Mouse (Mus musculus) hindbrain, embryonic 14.5 days (tissue): Measurements from ENCODE around the gene BC030867. TPM values are rescaled to one million over a fixed set of nuclear protein-coding genes. Genes with fewer than 3 reads are reported as not detected.

Experiments used
- ATAC-seq: fragments of 200-750 bp; cut with Nextera tagmentation; 2 replicates; pipeline ENCODE4 v1.8.0; 2017; ENCODE audit warnings: moderate number of reproducible peaks, mild to moderate bottlenecking, moderate TSS enrichment, moderate library complexity; ENCODE audit not compliant: low FRiP score
- DNase-seq: peaks from one replicate; pipeline ENCODE4 v3.0.0-alpha.2; 2015; ENCODE audit warnings: low spot score
- H3K27ac ChIP-seq: fragments of 300-500 bp; sonication (generic); 2 replicates; pipeline ENCODE4 v1.5.1; 2014; ENCODE audit warnings: mild to moderate bottlenecking, moderate library complexity
- H3K27me3 ChIP-seq: fragments of 300-500 bp; sonication (generic); 2 replicates; pipeline ENCODE4 v1.6.1; 2014; ENCODE audit warnings: mild to moderate bottlenecking, low read length, mixed read lengths; ENCODE audit not compliant: control insufficient read depth, insufficient read depth
- H3K36me3 ChIP-seq: fragments of 300-500 bp; sonication (generic); replicated peaks from 2 replicates; pipeline ENCODE4 v1.6.1; 2014; ENCODE audit not compliant: control insufficient read depth, insufficient read depth
- H3K4me1 ChIP-seq: fragments of 300-500 bp; sonication (generic); replicated peaks from 2 replicates; pipeline ENCODE4 v1.6.1; 2014; ENCODE audit warnings: antibody characterized with exemption, low read length, mixed read lengths; ENCODE audit not compliant: control insufficient read depth, insufficient read depth
- H3K4me2 ChIP-seq: fragments of 300-500 bp; sonication (generic); replicated peaks from 2 replicates; pipeline ENCODE4 v1.6.1; 2014; ENCODE audit warnings: mild to moderate bottlenecking, moderate library complexity
- H3K4me3 ChIP-seq: fragments of 300-500 bp; sonication (generic); replicated peaks from 2 replicates; pipeline ENCODE4 v1.5.1; 2014; ENCODE audit warnings: mild to moderate bottlenecking, low read length
- H3K9ac ChIP-seq: fragments of 300-500 bp; sonication (generic); 2 replicates; pipeline ENCODE4 v1.6.1; 2014
- H3K9me3 ChIP-seq: fragments of 300-500 bp; sonication (generic); 2 replicates; pipeline ENCODE4 v1.6.1; 2016; ENCODE audit warnings: low read length; ENCODE audit not compliant: control insufficient read depth
- WGBS: fragments of 180-500 bp; shearing (Covaris S2); extraction: QIAGEN DNeasy Blood & Tissue Kit; methylation state at CpG from one replicate; pipeline ENCODE4 v1.1.7; 2014; 5-methylcytosine and 5-hydroxymethylcytosine counted together
- polyA plus RNA-seq: library from polyadenylated mRNA; unstranded; fragments of >200 nt; fragmentation: Nextera tagmentation; extraction: Ambion mirVana; gene quantifications from 2 replicates; pipeline ENCODE4 v1.2.1, GENCODE M21; 2014

The BC030867 gene
- polyA plus RNA-seq, 1 experiment from 2014 or later, result 1.8 TPM

DNA sequence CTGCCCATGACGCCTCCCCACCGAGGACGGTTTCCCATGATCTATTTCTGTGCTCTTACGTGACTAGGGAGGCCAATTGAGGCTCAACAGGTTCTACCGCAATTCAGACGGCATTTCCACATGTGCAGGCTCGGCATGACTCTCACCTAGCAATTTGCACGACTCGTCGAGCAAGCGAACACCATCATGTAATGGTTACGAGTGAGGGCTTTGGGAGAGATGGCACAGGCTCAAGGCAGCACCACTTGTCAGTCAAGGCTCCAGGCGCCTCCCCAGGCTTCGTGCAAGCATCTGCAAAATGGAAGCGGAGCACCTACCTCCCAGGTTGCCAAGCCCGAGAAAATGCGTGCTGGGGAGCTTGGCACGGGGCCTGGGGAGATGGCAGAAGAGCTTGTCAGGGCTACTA, 36.7 kb upstream of the BC030867 start:
- Histone ChIP-seq H3K27ac (no peak overlapping the region), H3K36me3 (peaks cover 10% of the 10 kb centered on the region), H3K27me3 (no peaks in the 10 kb centered on the region), H3K4me2 (no peak overlapping the region), H3K4me1 (peaks cover 27% of the 10 kb centered on the region), H3K4me3 (no peak overlapping the region), H3K9me3 (no peaks in the 10 kb centered on the region), H3K9ac (no peak overlapping the region)
- no peak for ATAC-seq
- no peak for DNase-seq
- WGBS, result 63% methylated on average over 18 of the region's 18 CpGs

DNA sequence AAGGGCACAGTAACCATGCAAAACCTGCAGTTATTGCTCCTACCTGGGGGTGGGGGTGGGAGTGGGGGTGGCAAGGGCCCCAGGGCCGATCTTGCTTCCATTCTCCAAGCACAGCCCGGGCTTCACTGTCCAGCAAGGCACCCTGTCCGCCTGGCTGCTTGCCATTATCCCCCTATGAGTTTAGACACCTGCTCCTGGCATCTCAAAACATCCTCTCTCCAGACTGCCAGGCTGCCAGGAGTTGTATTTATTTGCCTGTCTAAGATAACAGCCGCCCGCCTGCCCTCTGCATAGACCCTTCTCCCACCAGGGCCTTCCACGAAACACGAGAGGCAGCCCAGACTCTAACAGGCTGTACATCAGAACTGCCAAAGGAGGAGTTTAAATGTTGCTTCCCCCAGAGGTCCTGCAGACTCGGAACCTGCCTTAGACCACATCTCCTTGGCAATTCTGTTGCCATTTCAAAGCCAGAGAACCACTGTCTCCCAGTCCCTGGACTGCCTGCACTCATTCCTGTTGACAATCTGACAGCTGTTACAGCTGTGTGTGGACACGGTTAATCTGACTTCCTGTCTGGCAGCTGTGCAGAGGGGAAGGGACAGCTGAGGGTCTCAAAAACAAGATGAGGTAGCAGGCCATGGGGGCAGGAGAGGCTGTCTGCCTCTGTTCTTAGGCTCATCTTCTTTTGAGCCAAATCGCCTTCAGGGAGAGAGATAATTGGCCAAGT, 34.1 kb upstream of the BC030867 start:
- 62% methylated on average over 10 of the region's 10 CpGs for WGBS
- Histone ChIP-seq H3K4me1 (peaks cover 38% of the 10 kb centered on the region), H3K27me3 (no peaks in the 10 kb centered on the region), H3K9me3 (no peaks in the 10 kb centered on the region), H3K4me3 (no peak overlapping the region), H3K4me2 (no peak overlapping the region), H3K9ac (no peak overlapping the region), H3K36me3 (peaks cover 18% of the 10 kb centered on the region), H3K27ac (no peak overlapping the region)
- no peak for ATAC-seq
- DNase-seq, result no peak

GRCm38 (mm10) chr11:102215511-102215910, 33.2 kb upstream of the BC030867 start:
- peaks cover 18% of the 10 kb centered on the region for H3K36me3 ChIP-seq
- no peak overlapping the region for H3K4me2 ChIP-seq
- no peaks in the 10 kb centered on the region for H3K9me3 ChIP-seq
- no peak overlapping the region for H3K27ac ChIP-seq
- ATAC-seq (no peak), DNase-seq (no peak)
- no peak overlapping the region for H3K9ac ChIP-seq
- WGBS, result 71% methylated on average over 11 of the region's 11 CpGs
- H3K4me1 ChIP-seq, result peaks cover 41% of the 10 kb centered on the region
- H3K27me3 ChIP-seq, result no peaks in the 10 kb centered on the region
- no peak overlapping the region for H3K4me3 ChIP-seq

GRCm38 (mm10) chr11:102216056-102216885, 32.4 kb upstream of the BC030867 start:
- H3K9ac ChIP-seq, result no peak overlapping the region
- H3K27ac ChIP-seq, result no peak overlapping the region
- WGBS, result 49% methylated on average over 12 of the region's 12 CpGs
- peaks cover 18% of the 10 kb centered on the region for H3K36me3 ChIP-seq
- no peak overlapping the region for H3K4me2 ChIP-seq
- ATAC-seq (no peak), DNase-seq (no peak)
- H3K4me3 ChIP-seq, result no peak overlapping the region
- H3K9me3 ChIP-seq, result no peaks in the 10 kb centered on the region
- H3K27me3 ChIP-seq, result no peaks in the 10 kb centered on the region
- H3K4me1 ChIP-seq, result peaks cover 41% of the 10 kb centered on the region

DNA sequence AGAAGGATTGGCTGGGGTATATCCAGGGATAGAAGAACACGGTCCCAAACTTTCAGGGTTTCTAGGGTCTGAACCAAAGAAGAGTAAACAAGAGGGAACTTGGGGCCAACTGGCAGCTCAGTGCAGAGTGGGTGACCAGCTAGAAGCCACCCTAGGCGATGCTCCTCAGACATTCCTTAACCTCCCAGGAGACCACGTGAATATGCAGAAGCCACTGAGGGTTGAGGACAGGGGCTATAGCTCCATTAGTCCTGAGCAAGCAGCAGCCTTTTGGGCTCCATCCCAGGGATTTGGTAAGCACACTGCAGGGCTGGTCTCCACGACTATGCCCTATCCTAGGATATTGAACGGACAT, 31.8 kb upstream of the BC030867 start:
- no peak for DNase-seq

GRCm38 (mm10) chr11:102217396-102217795, 31.3 kb upstream of the BC030867 start:
- Histone ChIP-seq H3K4me2 (peak overlapping the region; percentile 45; the same call in 1 of the 2 replicates), H3K36me3 (peaks cover 20% of the 10 kb centered on the region), H3K9ac (no peak overlapping the region), H3K4me1 (peaks cover 41% of the 10 kb centered on the region), H3K27ac (no peak overlapping the region), H3K27me3 (no peaks in the 10 kb centered on the region), H3K4me3 (no peak overlapping the region), H3K9me3 (no peaks in the 10 kb centered on the region)
- DNase-seq, result no peak
- WGBS, result 81% methylated on average over 6 of the region's 6 CpGs
- ATAC-seq, result no peak

More for the DNA sequence above, 31.8 kb upstream of the BC030867 start:
- Histone ChIP-seq H3K4me3 (no peak overlapping the region), H3K9me3 (no peaks in the 10 kb centered on the region), H3K36me3 (peaks cover 20% of the 10 kb centered on the region), H3K27ac (no peak overlapping the region), H3K4me1 (peaks cover 41% of the 10 kb centered on the region), H3K9ac (no peak overlapping the region), H3K4me2 (no peak overlapping the region), H3K27me3 (no peaks in the 10 kb centered on the region)
- no peak for ATAC-seq
- 54% methylated on average over 5 of the region's 5 CpGs for WGBS

GRCm38 (mm10) chr11:102217876-102218430, 30.7 kb upstream of the BC030867 start:
- Histone ChIP-seq H3K4me2 (peak overlapping the region; percentile 45), H3K27me3 (no peaks in the 10 kb centered on the region), H3K4me3 (peak overlapping the region; percentile 7; the same call in 1 of the 2 replicates), H3K36me3 (peaks cover 26% of the 10 kb centered on the region), H3K27ac (peak overlapping the region; percentile 73; the same call in 1 of the 2 replicates), H3K4me1 (peaks cover 41% of the 10 kb centered on the region), H3K9ac (peak overlapping the region; percentile 41), H3K9me3 (no peaks in the 10 kb centered on the region)
- ATAC-seq, result no peak
- DNase-seq, result no peak
- 77% methylated on average over 7 of the region's 7 CpGs for WGBS

DNA sequence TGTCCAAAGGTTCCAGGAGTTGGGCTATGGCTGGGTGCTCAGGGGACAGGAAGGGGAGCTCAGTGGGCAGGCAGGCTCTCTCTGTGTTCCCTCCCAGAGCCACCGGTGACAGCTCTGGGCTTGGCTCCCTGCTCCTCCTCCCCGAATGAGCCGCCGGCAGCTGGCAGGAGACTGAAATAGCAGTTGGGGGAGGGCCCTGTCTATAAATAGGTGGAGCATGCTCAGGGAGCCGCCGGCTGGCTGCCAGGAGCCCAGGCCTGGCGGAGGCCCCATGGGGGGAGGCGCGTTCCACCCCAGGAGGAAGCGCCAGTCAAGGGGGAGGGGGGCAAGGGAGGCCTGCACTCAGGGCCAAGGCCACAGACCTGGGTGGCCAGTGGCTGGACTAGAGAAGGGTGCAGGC, 29.9 kb upstream of the BC030867 start:
- Histone ChIP-seq H3K27me3 (no peaks in the 10 kb centered on the region), H3K9ac (peak overlapping the region; percentile 41), H3K9me3 (no peaks in the 10 kb centered on the region), H3K27ac (peak overlapping the region; percentile 73), H3K4me2 (peak overlapping the region; percentile 45), H3K4me3 (peak overlapping the region; percentile 7; the same call in 1 of the 2 replicates), H3K4me1 (peaks cover 46% of the 10 kb centered on the region), H3K36me3 (peaks cover 27% of the 10 kb centered on the region)
- WGBS, result 0% methylated on average over 10 of the region's 10 CpGs
- ATAC-seq (peak; percentile 79), DNase-seq (peak; percentile 62)
